Mouse (Mus musculus): Measurements from ENCODE around the gene Hipk4.

- TF ChIP-seq CTCF (IDR thresholded peaks at IDR 0.05; ENCODE audit: low read depth) (no peak), EP300 (optimal IDR thresholded peaks at IDR 0.05) (no peak)
Observed at GRCm38 (mm10) chr7:27529070-27529469, 6.0 kb downstream of the Hipk4 start.
